Mouse (Mus musculus) stomach, postnatal 0 days (tissue): ENCODE results near the gene Gm21680.
"Not testable (repeated sequence)": the region's sequence is repeated elsewhere in the genome, so short reads cannot be mapped to it uniquely, and the experiment has no call there.

Experiments
- CTCF ChIP-seq: IDR thresholded peaks from 2 replicates; pipeline ENCODE4 v1.5.1; 2016; ENCODE audit warnings: antibody characterized with exemption, low read depth, mild to moderate bottlenecking, moderate library complexity
- EP300 ChIP-seq: optimal IDR thresholded peaks from 2 replicates; pipeline ENCODE3; 2016; ENCODE audit warnings: antibody characterized with exemption

DNA sequence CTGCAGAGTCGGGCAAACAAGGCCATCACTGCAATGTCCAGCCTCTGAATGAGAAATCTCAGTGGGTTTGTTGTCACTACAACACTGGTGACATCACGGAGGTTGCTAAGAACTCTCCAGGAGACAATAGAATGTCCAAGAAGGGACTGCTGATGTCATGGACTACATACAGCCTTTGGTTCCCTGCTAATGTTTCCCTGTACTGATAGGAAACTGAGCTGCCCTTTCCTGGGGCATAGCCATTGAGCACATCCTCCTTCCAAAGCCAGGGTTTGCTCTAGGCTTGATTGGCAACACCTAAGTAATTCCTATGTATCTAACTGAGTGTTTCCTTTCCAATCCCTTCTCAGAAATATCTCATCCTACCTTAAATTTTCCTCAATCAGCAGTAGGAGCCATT, 30.2 kb downstream of the Gm21680 start, which contains the start of gene Gm21663:
- TF ChIP-seq CTCF, EP300: not testable (repeated sequence)
